Mouse (Mus musculus): ENCODE measurements around the gene Ttc1. TPM values are rescaled to one million over a fixed set of nuclear protein-coding genes. Genes with fewer than 3 reads are reported as not detected.

The Ttc1 gene
- polyA plus RNA-seq, 1 experiment from 2014 or later: 53.2 TPM

GRCm38 (mm10) chr11:43696623-43697022, 51.2 kb downstream of the Ttc1 start:
- Histone ChIP-seq H3K4me2 (replicated peaks; ENCODE audit: low read depth, low read length) (no peak overlapping the region), H3K27ac (ENCODE audit: low read length) (no peak overlapping the region), H3K9me3 (ENCODE audit: low read length) (no peaks in the 10 kb centered on the region), H3K4me1 (ENCODE audit: insufficient read depth, low read depth, low read length) (no peaks in the 10 kb centered on the region), H3K36me3 (ENCODE audit: insufficient read depth, low read length) (no peaks in the 10 kb centered on the region), H3K27me3 (replicated peaks; ENCODE audit: insufficient read depth, low read length) (no peaks in the 10 kb centered on the region), H3K9ac (replicated peaks; ENCODE audit: low read depth) (no peak overlapping the region), H3K4me3 (ENCODE audit: low read depth, low read length) (no peak overlapping the region)
- 93% methylated on average over 4 of the region's 4 CpGs for WGBS
- no peak for TF ChIP-seq CTCF (IDR thresholded peaks at IDR 0.05)
- TF ChIP-seq EP300 (IDR thresholded peaks at IDR 0.05): no peak
- DNase-seq (ENCODE audit: low spot score) (no peak), ATAC-seq (no peak)

GRCm38 (mm10) chr11:43688850-43689249, 59.0 kb downstream of the Ttc1 start:
- Histone ChIP-seq H3K27me3 (replicated peaks; ENCODE audit: insufficient read depth, low read length) (no peaks in the 10 kb centered on the region), H3K9ac (replicated peaks; ENCODE audit: low read depth) (no peak overlapping the region), H3K27ac (ENCODE audit: low read length) (no peak overlapping the region), H3K9me3 (ENCODE audit: low read length) (no peaks in the 10 kb centered on the region), H3K4me3 (ENCODE audit: low read depth, low read length) (no peak overlapping the region), H3K4me1 (ENCODE audit: insufficient read depth, low read depth, low read length) (no peaks in the 10 kb centered on the region), H3K36me3 (ENCODE audit: insufficient read depth, low read length) (no peaks in the 10 kb centered on the region; the same call in 1 of the 2 replicates), H3K4me2 (replicated peaks; ENCODE audit: low read depth, low read length) (no peak overlapping the region)
- 91% methylated on average over 1 of the region's 1 CpGs for WGBS
- ATAC-seq: no peak
- TF ChIP-seq EP300 (IDR thresholded peaks at IDR 0.05): no peak
- DNase-seq (ENCODE audit: low spot score): no peak

- Histone ChIP-seq H3K4me1 (ENCODE audit: insufficient read depth, low read depth, low read length) (no peaks in the 10 kb centered on the region), H3K4me3 (ENCODE audit: low read depth, low read length) (peak overlapping the region; percentile 90), H3K27ac (ENCODE audit: low read length) (peak overlapping the region; percentile 94), H3K9ac (replicated peaks; ENCODE audit: low read depth) (peak overlapping the region; percentile 77), H3K27me3 (replicated peaks; ENCODE audit: insufficient read depth, low read length) (no peaks in the 10 kb centered on the region), H3K36me3 (ENCODE audit: insufficient read depth, low read length) (no peaks in the 10 kb centered on the region; the same call in 1 of the 2 replicates), H3K9me3 (ENCODE audit: low read length) (no peaks in the 10 kb centered on the region), H3K4me2 (replicated peaks; ENCODE audit: low read depth, low read length) (peak overlapping the region; percentile 93)
- TF ChIP-seq EP300 (IDR thresholded peaks at IDR 0.05) (no peak), CTCF (IDR thresholded peaks at IDR 0.05) (no peak)
- under 1% methylated on average over 35 of the region's 72 CpGs for WGBS
- peak; percentile 70 for DNase-seq (ENCODE audit: low spot score)
- ATAC-seq: peak; percentile 22
Observed at GRCm38 (mm10) chr11:43682415-43683217, 65.2 kb downstream of the Ttc1 start.

GRCm38 (mm10) chr11:43681472-43682414, 66.1 kb downstream of the Ttc1 start, which contains the start of gene Pwwp2a:
Gene Pwwp2a (plus strand): TSS chr11:43681998.
- DNase-seq (ENCODE audit: low spot score) (peak; percentile 99), ATAC-seq (peak; percentile 99)
- peak within 1 kb of the TSS; percentile 77 for H3K9ac ChIP-seq (replicated peaks; ENCODE audit: low read depth)
- peak within 1 kb of the TSS; percentile 94 for H3K27ac ChIP-seq (ENCODE audit: low read length)
- no peaks in the 10 kb centered on the region for H3K9me3 ChIP-seq (ENCODE audit: low read length)
- under 1% methylated on average over 43 of the region's 87 CpGs for WGBS
- H3K36me3 ChIP-seq (ENCODE audit: insufficient read depth, low read length): no peaks in the 10 kb centered on the region
- H3K4me1 ChIP-seq (ENCODE audit: insufficient read depth, low read depth, low read length): no peaks in the 10 kb centered on the region
- TF ChIP-seq CTCF (IDR thresholded peaks at IDR 0.05) (peak; percentile 26; the same call in 1 of the 2 replicates), EP300 (IDR thresholded peaks at IDR 0.05) (no peak; the same call in none of the 2 replicates)
- peak within 1 kb of the TSS; percentile 90 for H3K4me3 ChIP-seq (ENCODE audit: low read depth, low read length)
- H3K4me2 ChIP-seq (replicated peaks; ENCODE audit: low read depth, low read length): peak within 1 kb of the TSS; percentile 93
- no peaks in the 10 kb centered on the region for H3K27me3 ChIP-seq (replicated peaks; ENCODE audit: insufficient read depth, low read length)

Other genes starting within 250 kb of the Ttc1 start
- gene Ccnjl, start 219.2 kb downstream of the Ttc1 start, polyA plus RNA-seq (2015; fragmentation: Nextera tagmentation; extraction: Ambion mirVana): 6.5 and 9.4 TPM in 2 replicates
- gene 4933415A04Rik, start 161.0 kb downstream of the Ttc1 start, polyA plus RNA-seq (2015; fragmentation: Nextera tagmentation; extraction: Ambion mirVana): 2.9 and 3.9 TPM in 2 replicates
- gene Fabp6, start 146.5 kb downstream of the Ttc1 start, polyA plus RNA-seq (2015; fragmentation: Nextera tagmentation; extraction: Ambion mirVana): 0.47 TPM in 1 of 2 replicates, not detected in the other
- gene Pwwp2a, start 66.0 kb downstream of the Ttc1 start, polyA plus RNA-seq (2015; fragmentation: Nextera tagmentation; extraction: Ambion mirVana): 14.2 and 17.0 TPM in 2 replicates
- 6.5 and 9.0 TPM in 2 replicates for gene Adra1b, start 153.2 kb upstream of the Ttc1 start, polyA plus RNA-seq (2015; fragmentation: Nextera tagmentation; extraction: Ambion mirVana)